Mouse (Mus musculus) gastrocnemius, postnatal 10 days (tissue): ENCODE data around the gene Gnai3. TPM values are rescaled to one million over a fixed set of nuclear protein-coding genes. Genes with fewer than 3 reads are reported as not detected.

ENCODE experiments used
- DNase-seq: peaks from one replicate; pipeline ENCODE4 v3.0.0; 2021; ENCODE audit warnings: mixed read lengths
- total RNA-seq, 2 experiments: library from RNA; stranded (reverse); gene quantifications; 2 replicates each; pipeline ENCODE4 v1.2.3; 2021

The Gnai3 gene
- total RNA-seq, 2 experiments from 2014 or later: 28.2 to 33.2 TPM

GRCm38 (mm10) chr3:108164807-108165206 lies 18.9 kb upstream of the Gnai3 start:
- peak; percentile 76 for DNase-seq

GRCm38 (mm10) chr3:108164091-108164490 lies 18.1 kb upstream of the Gnai3 start:
- no peak for DNase-seq

- DNase-seq: no peak
Observed at GRCm38 (mm10) chr3:108158383-108159037, 12.6 kb upstream of the Gnai3 start.

- DNase-seq: no peak
Observed at GRCm38 (mm10) chr3:108154656-108155055, 8.7 kb upstream of the Gnai3 start, which contains the start of gene Gpr61. Gene Gpr61, minus strand, starts transcription at chr3:108154882.

- no peak for DNase-seq
Observed at GRCm38 (mm10) chr3:108152290-108152689, 6.3 kb upstream of the Gnai3 start.

- DNase-seq: peak; percentile 88
Observed at GRCm38 (mm10) chr3:108147386-108148235, 1.7 kb upstream of the Gnai3 start.

GRCm38 (mm10) chr3:108146671-108147070 lies 725 bp upstream of the Gnai3 start:
- DNase-seq: no peak

- no peak for DNase-seq
Observed at GRCm38 (mm10) chr3:108140786-108141185, 5.2 kb downstream of the Gnai3 start.

GRCm38 (mm10) chr3:108139113-108139512 lies 6.8 kb downstream of the Gnai3 start:
- no peak for DNase-seq

- DNase-seq: no peak
Observed at GRCm38 (mm10) chr3:108134701-108135100, 11.2 kb downstream of the Gnai3 start.

GRCm38 (mm10) chr3:108132484-108132883 lies 13.5 kb downstream of the Gnai3 start:
- no peak for DNase-seq

GRCm38 (mm10) chr3:108131821-108132220 lies 14.1 kb downstream of the Gnai3 start:
- DNase-seq: no peak

- no peak for DNase-seq
Observed at GRCm38 (mm10) chr3:108131216-108131615, 14.7 kb downstream of the Gnai3 start.

GRCm38 (mm10) chr3:108129804-108130203 lies 16.1 kb downstream of the Gnai3 start:
- DNase-seq: no peak

GRCm38 (mm10) chr3:108129367-108129766 lies 16.6 kb downstream of the Gnai3 start:
- no peak for DNase-seq

- no peak for DNase-seq
Observed at GRCm38 (mm10) chr3:108128520-108128919, 17.4 kb downstream of the Gnai3 start.

GRCm38 (mm10) chr3:108126327-108126726 lies 19.6 kb downstream of the Gnai3 start:
- no peak for DNase-seq

GRCm38 (mm10) chr3:108124131-108124530 lies 21.8 kb downstream of the Gnai3 start:
- no peak for DNase-seq

GRCm38 (mm10) chr3:108123242-108123641 lies 22.7 kb downstream of the Gnai3 start:
- no peak for DNase-seq

GRCm38 (mm10) chr3:108121101-108121500 lies 24.8 kb downstream of the Gnai3 start:
- DNase-seq: no peak

GRCm38 (mm10) chr3:108117465-108117864 lies 28.5 kb downstream of the Gnai3 start:
- no peak for DNase-seq

GRCm38 (mm10) chr3:108113591-108114289 lies 32.2 kb downstream of the Gnai3 start:
- DNase-seq: no peak

- DNase-seq: no peak
Observed at GRCm38 (mm10) chr3:108112666-108113065, 33.3 kb downstream of the Gnai3 start.
